Mouse (Mus musculus) gastrocnemius, postnatal 25 days (tissue): ENCODE results near the gene Epb41l1. TPM values are rescaled to one million over a fixed set of nuclear protein-coding genes. Genes with fewer than 3 reads are reported as not detected.
A peak's percentile ranks its signal among the peaks of the same experiment; 100 is the strongest.
"Not testable (repeated sequence)": the region's sequence is repeated elsewhere in the genome, so short reads cannot be mapped to it uniquely, and the experiment has no call there.

ENCODE experiments used
- DNase-seq: peaks from one replicate; pipeline ENCODE4 v3.0.0; 2022
- long read RNA-seq, 2 experiments: library from polyadenylated mRNA; stranded (forward); transcript quantifications; one replicate each; pipeline ENCODE4 v2.0.0; 2021
- total RNA-seq, 2 experiments: library from RNA; stranded (reverse); gene quantifications; 1 replicate in 1 of 2; 2 replicates in 1 of 2; pipeline ENCODE4 v1.2.3; 2021

Gene Epb41l1
- total RNA-seq: 1 to 10 TPM; 3.0 to 7.9 TPM
- long read RNA-seq, experiment 1, partial matches to known transcripts: 0 of 4 reads
- long read RNA-seq, experiment 1, other reads (novel, unspliced or antisense): 4 of 4 reads
- long read RNA-seq, experiment 2, partial matches to known transcripts: 0 of 2 reads
- long read RNA-seq, experiment 2, other reads (novel, unspliced or antisense): 2 of 2 reads

GRCm38 (mm10) chr2:156420694-156421380 is at the start of gene Epb41l1:
TSS of gene Epb41l1 (plus strand) at chr2:156420909.
- DNase-seq: peak; percentile 52

GRCm38 (mm10) chr2:156376956-156377355 is 43.8 kb upstream of the Epb41l1 start:
- DNase-seq: no peak

DNA sequence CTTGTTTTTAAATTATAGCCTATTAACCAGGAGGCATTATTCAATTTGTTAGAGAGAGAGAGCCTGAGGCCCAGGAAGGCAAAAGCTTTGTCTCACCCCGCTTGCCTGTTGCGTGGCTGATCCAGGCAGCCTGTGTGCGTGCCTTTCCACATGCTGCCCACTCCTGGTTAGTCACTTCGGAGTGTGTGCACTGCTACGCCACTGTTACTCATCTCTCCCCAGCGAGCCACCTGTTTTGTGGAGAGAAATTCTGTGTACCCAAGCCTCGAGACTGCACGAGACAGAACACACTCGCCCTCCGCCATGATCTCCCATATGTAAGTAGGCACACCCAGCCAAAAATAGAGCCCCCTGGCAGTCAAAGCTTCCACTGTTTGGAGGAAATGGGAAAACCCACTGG is 40.8 kb upstream of the Epb41l1 start:
- no peak for DNase-seq

DNA sequence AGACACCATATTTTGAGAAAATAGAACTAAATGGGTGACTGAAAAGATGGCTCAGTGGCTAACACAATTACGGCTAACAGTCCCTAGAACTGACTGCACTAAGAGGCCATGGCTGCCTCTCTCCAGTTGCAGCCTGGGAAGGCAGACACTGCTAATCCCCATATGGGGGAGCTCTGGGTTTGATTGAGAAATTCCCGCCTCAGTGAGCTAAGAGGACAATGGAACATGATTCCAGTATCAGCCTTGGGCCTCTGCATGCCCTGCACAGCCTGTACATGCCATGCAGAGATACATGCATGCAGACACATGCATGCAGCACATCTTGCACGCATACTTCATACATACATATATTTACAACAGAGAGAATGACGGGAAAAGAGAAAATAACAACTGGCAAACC is 39.4 kb upstream of the Epb41l1 start:
- no peak for DNase-seq

DNA sequence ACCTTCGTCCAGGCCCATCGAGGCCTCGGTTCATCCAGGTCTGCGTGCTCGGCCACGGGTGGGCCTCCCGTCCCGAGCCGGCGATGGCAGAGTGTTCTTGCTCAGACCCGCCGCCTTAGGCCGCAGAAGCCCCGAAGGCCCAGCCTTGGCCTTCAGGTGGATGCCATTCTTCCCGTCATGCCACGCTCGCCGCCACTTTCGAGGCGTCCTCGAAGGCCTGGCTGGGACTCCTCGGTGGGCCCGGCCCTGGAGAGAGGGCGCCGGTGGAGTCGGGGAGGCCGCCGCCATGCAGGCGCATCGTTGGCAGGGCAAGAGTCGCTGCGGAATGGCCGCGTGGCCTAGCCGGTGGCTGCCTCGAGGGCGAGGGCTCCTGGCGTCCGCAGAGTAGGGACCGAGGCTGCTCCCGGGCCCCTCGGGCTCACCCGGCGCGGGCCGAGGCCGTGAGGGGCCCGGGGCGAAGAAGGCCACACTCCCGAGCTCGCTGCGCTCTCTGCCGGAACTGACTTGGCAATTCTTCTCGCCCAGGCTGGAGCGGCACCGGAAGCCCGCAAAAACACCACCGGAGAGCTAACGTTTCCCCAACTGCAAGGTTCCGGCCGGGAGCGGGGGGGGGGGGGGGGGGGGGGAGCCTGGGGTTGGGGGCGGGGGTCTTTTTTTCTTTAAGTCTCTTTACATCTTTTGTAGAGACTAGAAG is 28.1 kb upstream of the Epb41l1 start:
- DNase-seq: peak; percentile 76

DNA sequence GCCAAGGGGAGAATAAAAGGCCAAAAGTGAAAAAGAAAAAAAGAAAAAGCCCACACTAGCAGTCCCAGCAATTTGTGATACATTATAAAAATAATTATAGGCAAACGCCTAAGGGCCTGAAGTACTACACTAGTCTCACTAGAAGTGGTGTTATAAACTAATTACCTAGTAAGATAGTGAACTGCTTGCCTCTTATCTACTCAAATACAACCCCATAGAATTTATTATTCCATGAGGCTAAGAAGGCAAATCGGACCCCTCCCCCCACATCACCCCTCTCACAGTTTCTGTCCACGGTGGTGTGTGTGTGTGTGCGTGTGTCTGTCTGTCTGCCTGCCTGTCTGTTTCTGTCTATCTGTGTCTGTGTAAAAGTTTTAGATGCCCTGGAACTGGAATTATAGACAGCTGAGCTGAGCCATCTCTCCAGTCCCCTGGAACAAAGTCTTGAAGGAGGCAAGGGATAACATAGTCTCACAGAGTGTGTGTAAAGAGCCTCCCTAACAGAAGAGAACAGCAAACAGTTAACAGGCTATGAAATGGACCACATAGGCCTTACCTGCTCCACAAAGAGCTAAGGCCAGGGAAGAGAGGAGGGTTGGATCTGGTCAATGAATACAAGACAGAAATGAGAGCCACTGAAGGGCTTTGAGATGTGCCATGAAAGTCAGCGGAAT is 27.4 kb upstream of the Epb41l1 start:
- no peak for DNase-seq

GRCm38 (mm10) chr2:156394282-156394681 is 26.4 kb upstream of the Epb41l1 start:
- no peak for DNase-seq

GRCm38 (mm10) chr2:156396096-156396495 is 24.6 kb upstream of the Epb41l1 start:
- no peak for DNase-seq

GRCm38 (mm10) chr2:156397988-156398387 is 22.7 kb upstream of the Epb41l1 start:
- no peak for DNase-seq

DNA sequence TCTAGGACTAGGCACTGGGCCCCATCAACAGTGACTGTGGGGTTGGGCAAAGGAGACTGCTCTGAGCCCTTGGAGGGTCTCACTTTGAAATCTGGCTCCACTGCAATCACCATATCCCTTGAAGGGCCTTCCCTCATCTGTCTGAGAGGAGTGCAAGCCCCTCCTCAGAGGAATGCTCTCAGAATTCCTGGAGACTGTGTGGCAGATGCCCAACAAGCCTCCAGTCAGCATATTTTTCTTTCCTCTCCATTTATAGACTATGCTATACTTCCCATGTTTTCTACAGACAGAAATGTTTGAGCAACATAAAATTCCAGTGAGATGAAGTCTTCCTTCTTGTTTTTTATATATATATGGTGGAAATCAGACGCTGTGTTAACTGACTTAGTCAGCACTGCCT is 21.2 kb upstream of the Epb41l1 start:
- no peak for DNase-seq

- no peak for DNase-seq
Measured at GRCm38 (mm10) chr2:156401331-156401730, 19.4 kb upstream of the Epb41l1 start.

- no peak for DNase-seq
Measured at GRCm38 (mm10) chr2:156402036-156402435, 18.7 kb upstream of the Epb41l1 start.

DNA sequence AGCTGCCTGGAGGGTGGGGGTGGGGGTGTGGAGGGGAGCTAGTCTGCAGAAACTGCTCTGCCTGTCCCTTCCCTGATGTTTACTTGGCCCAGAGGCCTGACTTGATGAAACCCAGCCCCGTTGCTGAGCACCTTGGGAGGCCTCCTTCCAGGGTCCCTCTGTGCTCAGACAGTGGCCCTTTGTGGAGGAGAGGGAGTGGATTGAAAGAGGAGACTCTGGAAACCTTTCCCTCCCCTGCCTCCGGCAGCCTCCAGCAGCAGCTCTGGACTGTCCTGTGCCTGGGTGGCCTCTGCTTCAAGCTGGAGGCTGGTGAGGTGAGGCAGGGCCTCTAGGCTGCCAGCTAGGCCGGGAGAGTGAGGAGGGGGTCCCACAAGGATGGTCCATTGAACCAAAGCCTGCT is 13.7 kb upstream of the Epb41l1 start:
- no peak for DNase-seq

GRCm38 (mm10) chr2:156408168-156408567 is 12.5 kb upstream of the Epb41l1 start:
- no peak for DNase-seq

- not testable (repeated sequence) for DNase-seq
Measured at GRCm38 (mm10) chr2:156411348-156411747, 9.4 kb upstream of the Epb41l1 start.

DNA sequence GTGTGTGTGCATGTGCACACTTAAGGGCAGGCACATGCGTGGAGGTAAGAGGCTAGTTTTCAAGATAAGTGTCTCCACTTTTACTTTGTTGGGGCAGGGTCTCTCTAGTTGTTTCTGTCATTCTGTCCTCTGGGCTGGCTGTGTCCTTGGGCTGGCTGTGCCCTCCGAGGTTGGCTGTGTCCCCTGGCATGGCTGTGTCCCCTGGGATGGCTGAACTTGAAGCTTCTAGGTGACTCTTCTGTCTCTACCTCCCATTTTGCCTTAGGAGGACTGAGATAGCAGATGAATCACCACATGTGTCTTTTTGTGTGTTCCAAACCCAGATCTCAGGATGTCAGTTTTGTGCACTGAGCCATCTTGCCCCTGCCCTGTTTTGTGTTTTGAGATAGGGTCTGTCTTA is 5.7 kb upstream of the Epb41l1 start:
- DNase-seq: no peak

DNA sequence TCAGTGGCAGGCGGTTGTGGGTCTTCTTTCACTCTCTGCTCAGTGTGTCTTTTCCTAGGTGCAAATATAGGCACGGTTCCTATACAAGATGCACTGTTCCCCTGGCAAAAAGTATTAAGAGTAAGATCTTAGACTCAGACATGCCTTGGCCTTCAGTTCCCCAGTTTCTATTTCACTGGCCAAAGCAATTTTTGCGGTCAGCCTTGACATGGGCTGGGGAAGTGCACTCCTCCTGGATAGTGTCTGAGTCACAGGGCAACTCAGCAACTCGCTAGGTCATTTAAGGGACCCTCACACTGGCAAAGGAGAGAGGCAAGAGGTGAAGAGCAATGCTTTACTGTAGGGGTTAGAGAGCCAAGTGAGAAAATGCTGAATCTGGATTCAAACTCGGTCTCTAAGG is 5.0 kb upstream of the Epb41l1 start:
- no peak for DNase-seq

DNA sequence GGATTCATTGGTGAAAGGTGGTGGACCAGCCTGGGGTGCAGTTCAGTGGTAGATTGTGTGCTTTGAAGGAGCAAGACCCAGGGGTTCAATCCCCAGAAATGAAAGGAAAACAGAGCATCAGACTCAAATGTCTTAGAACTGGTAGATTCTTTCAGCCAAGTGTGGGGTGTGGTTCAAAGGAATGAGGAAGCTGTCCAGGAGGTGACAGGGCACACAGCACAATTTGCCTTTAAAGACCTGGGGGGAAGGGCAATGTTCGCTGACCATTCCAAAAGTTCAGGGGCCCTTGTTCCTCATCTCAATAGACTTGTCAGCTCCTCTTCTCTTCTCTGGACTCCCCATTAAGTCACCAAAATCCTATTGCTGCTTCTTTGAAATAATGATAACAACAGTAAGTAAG is 3.5 kb upstream of the Epb41l1 start:
- DNase-seq: no peak

- no peak for DNase-seq
Measured at GRCm38 (mm10) chr2:156418467-156418866, 2.2 kb upstream of the Epb41l1 start.

- no peak for DNase-seq
Measured at GRCm38 (mm10) chr2:156420327-156420693, 399 bp upstream of the Epb41l1 start.

DNA sequence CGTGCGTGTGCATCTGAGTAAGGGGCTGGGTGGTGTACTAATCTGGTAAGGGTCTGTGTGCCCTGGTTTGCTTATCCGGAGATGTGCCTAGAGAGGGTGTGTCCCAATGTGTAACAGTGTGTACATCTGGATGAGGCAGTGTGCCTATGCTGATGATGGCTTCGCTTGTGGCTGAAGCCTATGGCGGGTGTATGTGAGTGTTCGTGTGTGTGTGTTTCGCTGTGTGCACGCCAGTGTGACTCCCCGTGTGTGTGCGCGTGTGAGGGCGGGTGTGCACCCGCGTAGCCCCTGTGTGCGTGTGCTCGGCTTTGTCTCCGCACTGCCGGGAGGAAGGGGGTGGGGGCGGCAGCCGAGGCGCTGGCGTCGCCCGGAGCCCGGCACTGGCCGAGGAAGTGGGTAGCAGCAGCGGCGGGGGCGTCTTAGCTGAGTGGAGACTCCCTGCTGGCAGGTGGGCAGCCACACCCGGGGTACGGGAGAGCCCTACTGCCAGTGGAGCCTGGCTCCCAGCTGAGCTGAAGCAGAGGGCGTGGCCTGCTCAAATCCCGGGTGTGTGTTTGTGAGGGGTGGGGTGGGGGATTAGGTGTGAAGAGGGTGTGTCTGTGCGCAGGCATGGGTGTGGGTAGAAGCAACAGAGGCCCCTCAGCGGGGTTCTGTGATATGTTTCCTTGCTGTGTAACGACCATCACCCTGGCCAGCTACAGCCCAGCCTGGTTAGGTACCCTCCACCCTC is 837 bp downstream of the Epb41l1 start:
- DNase-seq: no peak

- DNase-seq: no peak
Measured at GRCm38 (mm10) chr2:156422631-156423030, 1.9 kb downstream of the Epb41l1 start.
